In genomic region chr3:65935153-65935552, GRCm38 (mm10) we compare ENCODE assay signal across 27 mouse cellular contexts. TPM values are rescaled to one million over a fixed set of nuclear protein-coding genes. Genes with fewer than 3 reads are reported as not detected.
A peak's percentile ranks its signal among the peaks of the same experiment; 100 is the strongest.
DNase-seq lines count a peak whose midpoint lies in the region; ATAC-seq and TF ChIP-seq lines count a peak whose summit lies in the region.
"Had no signal": no experiment of that assay in that cellular context is flagged by ENCODE, and none has a peak within 500 bp of the region (broad histone marks: within the 10 kb centered on the region; RNA-seq: fewer than 3 reads in every experiment).

No protein-coding gene starts in this region.

- no peak overlapping the region for H3K9ac ChIP-seq in forebrain, embryonic 13.5 days
- H3K9ac ChIP-seq in liver, adult 2 months (ENCODE audit: low read depth, low read length), result no peak overlapping the region
- H3K9ac ChIP-seq in liver, embryonic 12.5 days, result no peak overlapping the region
- no peak overlapping the region for H3K9ac ChIP-seq in midbrain, embryonic 11.5 days (ENCODE audit: low read length)
- H3K9ac ChIP-seq in midbrain, embryonic 16.5 days (ENCODE audit: low read depth, low read length), result no peak overlapping the region
- H3K9ac ChIP-seq: embryonic facial prominence, embryonic 13.5 days; embryonic facial prominence, embryonic 15.5 days had no signal

- H3K36me3 ChIP-seq in forebrain, embryonic 10.5 days (replicated peaks), result no peaks in the 10 kb centered on the region
- no peaks in the 10 kb centered on the region for H3K36me3 ChIP-seq in forebrain, embryonic 13.5 days (ENCODE audit: poor library complexity, severe bottlenecking)
- H3K36me3 ChIP-seq in liver, adult 2 months (ENCODE audit: control insufficient read depth, insufficient read depth, low read length), result peaks cover 9% of the 10 kb centered on the region; the same call in 1 of the 2 replicates
- no peaks in the 10 kb centered on the region for H3K36me3 ChIP-seq in liver, embryonic 12.5 days
- H3K36me3 ChIP-seq in midbrain, embryonic 11.5 days (ENCODE audit: control insufficient read depth, insufficient read depth, low read length), result no peaks in the 10 kb centered on the region
- H3K36me3 ChIP-seq in midbrain, embryonic 16.5 days (ENCODE audit: control insufficient read depth, insufficient read depth, low read length), result no peaks in the 10 kb centered on the region
- H3K36me3 ChIP-seq: embryonic facial prominence, embryonic 13.5 days; embryonic facial prominence, embryonic 15.5 days; G1E had no signal

- 85% methylated on average over 4 of the region's 4 CpGs for WGBS in forebrain, embryonic 10.5 days
- 85% methylated on average over 4 of the region's 4 CpGs for WGBS in forebrain, embryonic 13.5 days
- 16% methylated on average over 4 of the region's 4 CpGs for whole genome bisulfite sequencing in liver, adult 2 months
- 62% methylated on average over 4 of the region's 4 CpGs for WGBS in liver, embryonic 12.5 days (ENCODE audit: insufficient replicate concordance)
- WGBS in midbrain, embryonic 11.5 days, result 90% methylated on average over 4 of the region's 4 CpGs
- WGBS in midbrain, embryonic 16.5 days, result 92% methylated on average over 4 of the region's 4 CpGs

- no peak for TF ChIP-seq POLR2A in liver, adult 2 months (IDR thresholded peaks at IDR 0.05; ENCODE audit: extremely low read depth, insufficient read depth, low read length)

- H3K27ac ChIP-seq in forebrain, embryonic 10.5 days, result no peak overlapping the region
- H3K27ac ChIP-seq in forebrain, embryonic 13.5 days, result no peak overlapping the region
- H3K27ac ChIP-seq in liver, adult 2 months (replicated peaks; ENCODE audit: insufficient read depth, low read depth, low read length), result no peak overlapping the region
- no peak overlapping the region for H3K27ac ChIP-seq in liver, embryonic 12.5 days
- no peak overlapping the region for H3K27ac ChIP-seq in midbrain, embryonic 11.5 days (ENCODE audit: low read depth, low read length)
- no peak overlapping the region for H3K27ac ChIP-seq in midbrain, embryonic 16.5 days (ENCODE audit: low read length)
- H3K27ac ChIP-seq: embryonic facial prominence, embryonic 13.5 days; embryonic facial prominence, embryonic 15.5 days had no signal

- H3K4me1 ChIP-seq in forebrain, embryonic 10.5 days, result peaks cover under 1% of the 10 kb centered on the region
- H3K4me1 ChIP-seq in forebrain, embryonic 13.5 days, result peaks cover under 1% of the 10 kb centered on the region; the same call in 1 of the 2 replicates
- H3K4me1 ChIP-seq in liver, adult 2 months (ENCODE audit: control insufficient read depth, insufficient read depth, low read length), result peaks cover 9% of the 10 kb centered on the region
- H3K4me1 ChIP-seq in liver, embryonic 12.5 days, result 0 out of 2 replicates have a peak, but pooled peaks cover 3% of the 10 kb centered on the region
- no peaks in the 10 kb centered on the region for H3K4me1 ChIP-seq in midbrain, embryonic 11.5 days (ENCODE audit: control insufficient read depth, insufficient read depth, low read length)
- H3K4me1 ChIP-seq in midbrain, embryonic 16.5 days (ENCODE audit: control insufficient read depth, insufficient read depth, low read length), result no peaks in the 10 kb centered on the region

- no peaks in the 10 kb centered on the region for H3K79me2 ChIP-seq in liver, adult 2 months (ENCODE audit: control insufficient read depth, insufficient read depth, low read length)

- H3K4me2 ChIP-seq in forebrain, embryonic 13.5 days, result no peak overlapping the region
- no peak overlapping the region for H3K4me2 ChIP-seq in liver, embryonic 12.5 days
- H3K4me2 ChIP-seq in midbrain, embryonic 11.5 days, result no peak overlapping the region
- no peak overlapping the region for H3K4me2 ChIP-seq in midbrain, embryonic 16.5 days (ENCODE audit: low read length)
- H3K4me2 ChIP-seq: embryonic facial prominence, embryonic 13.5 days; embryonic facial prominence, embryonic 15.5 days had no signal

- H3K9me3 ChIP-seq in forebrain, embryonic 10.5 days, result no peaks in the 10 kb centered on the region
- no peaks in the 10 kb centered on the region for H3K9me3 ChIP-seq in forebrain, embryonic 13.5 days (replicated peaks)
- H3K9me3 ChIP-seq in liver, embryonic 12.5 days (replicated peaks), result no peaks in the 10 kb centered on the region
- H3K9me3 ChIP-seq in midbrain, embryonic 11.5 days (ENCODE audit: control insufficient read depth, low read length), result no peaks in the 10 kb centered on the region
- no peaks in the 10 kb centered on the region for H3K9me3 ChIP-seq in midbrain, embryonic 16.5 days (replicated peaks; ENCODE audit: control insufficient read depth, low read length, poor library complexity, severe bottlenecking)
- H3K9me3 ChIP-seq: embryonic facial prominence, embryonic 13.5 days; embryonic facial prominence, embryonic 15.5 days; G1E had no signal

- no peak for ATAC-seq in forebrain, embryonic 13.5 days
- ATAC-seq in liver, embryonic 12.5 days, result no peak
- ATAC-seq in midbrain, embryonic 11.5 days (ENCODE audit: low FRiP score), result no peak
- no peak for ATAC-seq in midbrain, embryonic 16.5 days
- ATAC-seq: activated CD4-positive, CD25-positive, alpha-beta regulatory T cell, adult 4 months; CD4-positive, CD25-positive, alpha-beta regulatory T cell, adult 4 months; forebrain, embryonic 14.5 days; forebrain, embryonic 16.5 days; Patski had no signal

- TF ChIP-seq CTCF in liver, adult 2 months (IDR thresholded peaks at IDR 0.05; ENCODE audit: low read depth, low read length), result no peak

- H3K4me3 ChIP-seq in forebrain, embryonic 10.5 days, result no peak overlapping the region
- no peak overlapping the region for H3K4me3 ChIP-seq in forebrain, embryonic 13.5 days
- H3K4me3 ChIP-seq in liver, adult 2 months (ENCODE audit: insufficient read depth, low read depth, low read length), result no peak overlapping the region
- no peak overlapping the region for H3K4me3 ChIP-seq in liver, embryonic 12.5 days
- no peak overlapping the region for H3K4me3 ChIP-seq in midbrain, embryonic 11.5 days (ENCODE audit: low read depth, low read length)
- H3K4me3 ChIP-seq in midbrain, embryonic 16.5 days (ENCODE audit: low read depth, low read length), result no peak overlapping the region
- H3K4me3 ChIP-seq: embryonic facial prominence, embryonic 13.5 days; embryonic facial prominence, embryonic 15.5 days; erythroblast, embryonic 14.5 days had no signal

- H3K27me3 ChIP-seq in forebrain, embryonic 10.5 days (ENCODE audit: poor library complexity, severe bottlenecking), result no peaks in the 10 kb centered on the region
- H3K27me3 ChIP-seq in forebrain, embryonic 13.5 days, result no peaks in the 10 kb centered on the region
- no peaks in the 10 kb centered on the region for H3K27me3 ChIP-seq in liver, adult 2 months (ENCODE audit: control insufficient read depth, insufficient read depth, low read length)
- H3K27me3 ChIP-seq in liver, embryonic 12.5 days (replicated peaks), result no peaks in the 10 kb centered on the region
- no peaks in the 10 kb centered on the region for H3K27me3 ChIP-seq in midbrain, embryonic 11.5 days (ENCODE audit: control insufficient read depth, insufficient read depth, low read length)
- no peaks in the 10 kb centered on the region for H3K27me3 ChIP-seq in midbrain, embryonic 16.5 days (ENCODE audit: control insufficient read depth, insufficient read depth, low read depth, low read length)
- H3K27me3 ChIP-seq: CH12.LX; embryonic facial prominence, embryonic 13.5 days; embryonic facial prominence, embryonic 15.5 days; Patski had no signal

- DNase-seq in adrenal gland, postnatal 10 days, result peak; percentile 55
- no peak for DNase-seq in adrenal gland, adult 8-10 months
- DNase-seq in forebrain, embryonic 10.5 days (ENCODE audit: extremely low spot score, low spot score), result peak; percentile 9
- DNase-seq in liver, adult 2 months (ENCODE audit: extremely low read depth, low read depth, low spot score), result peak; percentile 89
- peak; percentile 53 for DNase-seq in midbrain, embryonic 11.5 days (ENCODE audit: low spot score, missing footprints)
- DNase-seq: adrenal gland, adult 2 months; B cell, adult 2 months; cerebellum, adult 11 months; cerebellum, adult 18-20 months; cerebellum, adult 8-10 months; cerebellum, adult 9-11 months; cerebellum, postnatal 14 days; cerebellum, postnatal 36 days; embryo, embryonic 11 days had no signal

RNA-seq across cellular contexts. Expression of gene Ccnl1, which starts 22.9 kb away (rescaled TPM):
- total RNA-seq in adrenal gland, postnatal 10 days (2021), result 10 to 100 TPM; 91.1 to 99.3 TPM
- 10 to 100 TPM; 53.2 to 91.9 (median 84.1) TPM for total RNA-seq in adrenal gland, adult 8-10 months (2022)
- polyA plus RNA-seq in forebrain, embryonic 10.5 days (2016; fragmentation: Nextera tagmentation; extraction: Ambion mirVana), result 99.3 and 107 TPM in 2 replicates
- 86.3 and 95.3 TPM in 2 replicates for polyA plus RNA-seq in forebrain, embryonic 13.5 days (2015; fragmentation: Nextera tagmentation; extraction: Ambion mirVana)
- total RNA-seq in liver, adult 2 months (2014; rRNA removed), result 49.5 and 55.5 TPM in 2 replicates
- 14.0 and 20.0 TPM in 2 replicates for polyA plus RNA-seq in liver, adult 2 months (2012; rRNA removed)
- polyA plus RNA-seq in liver, embryonic 12.5 days (2016; fragmentation: Nextera tagmentation; extraction: Ambion mirVana), result 74.5 and 74.8 TPM in 2 replicates
- polyA plus RNA-seq in midbrain, embryonic 11.5 days (2014; fragmentation: Nextera tagmentation; extraction: Ambion mirVana), result 119 and 131 TPM in 2 replicates
- 64.7 and 73.2 TPM in 2 replicates for polyA plus RNA-seq in midbrain, embryonic 16.5 days (2015; fragmentation: Nextera tagmentation; extraction: Ambion mirVana)
